Mouse (Mus musculus): ENCODE results near the gene Gm20671.

DNA sequence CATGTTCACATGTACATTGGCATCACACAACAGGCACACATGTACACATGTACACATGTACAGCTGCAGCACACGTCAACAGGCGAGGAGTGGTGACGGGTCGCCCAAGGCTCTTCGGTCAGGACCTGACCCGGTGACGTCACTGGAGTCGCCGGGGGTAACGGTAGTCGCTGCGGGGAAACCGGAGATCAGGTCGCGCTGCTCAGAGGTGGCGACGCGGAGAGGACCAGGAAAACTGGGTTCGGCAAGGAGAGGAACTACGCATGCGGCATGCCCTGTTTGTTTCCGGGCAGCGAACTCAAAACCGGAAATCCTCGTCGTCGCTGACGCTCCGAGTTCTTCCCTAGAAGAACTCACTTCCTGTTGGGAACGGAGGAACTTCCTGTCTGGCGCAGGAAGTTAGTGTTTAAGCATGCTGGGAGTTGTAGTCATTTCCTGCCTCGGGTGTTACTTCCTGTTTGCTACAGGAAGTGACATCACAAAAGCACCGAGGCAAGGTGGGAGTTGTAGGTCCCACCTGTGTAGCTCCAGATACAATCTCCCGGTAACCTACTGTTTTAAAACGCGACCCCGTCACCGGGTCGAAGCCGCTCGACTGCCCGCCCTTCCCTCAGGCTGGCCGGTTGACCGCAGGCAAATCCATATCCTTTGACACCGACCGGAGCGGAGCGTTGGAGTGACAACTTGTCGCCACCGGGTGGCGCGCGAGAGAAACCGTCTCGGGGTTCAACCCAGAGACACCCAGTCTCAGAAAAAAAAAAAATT lies 113.0 kb downstream of the Gm20671 start:
- peak; percentile 74 for TF ChIP-seq CTCF (IDR thresholded peaks at IDR 0.05; ENCODE audit: low read depth)
- TF ChIP-seq EP300 (IDR thresholded peaks at IDR 0.05; ENCODE audit: low read depth), result 0 out of 2 replicates have a peak, but pooled peaks have one; percentile 28

All from heart, postnatal 0 days (tissue).